Mouse (Mus musculus) CH12.LX (cell line): ENCODE results near the gene St6galnac4. TPM values are rescaled to one million over a fixed set of nuclear protein-coding genes. Genes with fewer than 3 reads are reported as not detected.

Source experiments
- DNase-seq: peaks from one replicate; pipeline ENCODE4 v3.0.0-alpha.2; 2013; ENCODE audit errors: extremely low read depth
- H3K27ac ChIP-seq: 2 replicates; pipeline ENCODE4 v1.5.1; 2012; ENCODE audit warnings: low read depth, mild to moderate bottlenecking, control low read depth, moderate library complexity; ENCODE audit not compliant: insufficient read depth
- H3K27me3 ChIP-seq: replicated peaks from 2 replicates; pipeline ENCODE3; 2012; ENCODE audit warnings: inconsistent platforms
- H3K36me3 ChIP-seq, 2 experiments: replicated peaks in 1 of 2; 2 replicates each; pipeline versions ENCODE3 to v1.6.1; 2012; ENCODE audit warnings: inconsistent platforms in 1 of 2, low read length in 1 of 2, mild to moderate bottlenecking in 1 of 2, mixed read lengths in 1 of 2, moderate library complexity in 1 of 2; ENCODE audit not compliant: control insufficient read depth in 1 of 2, insufficient read depth in 1 of 2
- H3K4me1 ChIP-seq, 2 experiments: 2 replicates each; pipeline ENCODE4 v1.6.1; 2012; ENCODE audit warnings: inconsistent platforms in 1 of 2, moderate library complexity in 1 of 2; ENCODE audit not compliant: insufficient read depth in 2 of 2, control insufficient read depth in 1 of 2
- H3K4me2 ChIP-seq: 2 replicates; pipeline ENCODE4 v1.6.1; 2012; ENCODE audit warnings: low read depth, mild to moderate bottlenecking, control low read depth; ENCODE audit not compliant: poor library complexity, insufficient read depth, severe bottlenecking
- H3K4me3 ChIP-seq, 3 experiments: fragments of 150-350 bp in 1 of 3; sonication (generic) in 1 of 3; replicated peaks in 1 of 3; 2 replicates each; pipeline versions ENCODE3 to v1.5.1; 2011 to 2012; ENCODE audit warnings: low read depth in 2 of 3, low read length in 2 of 3, mild to moderate bottlenecking in 2 of 3, moderate library complexity in 2 of 3, control low read depth in 1 of 3, improper control_type of control experiment in 1 of 3, inconsistent platforms in 1 of 3, mixed read lengths in 1 of 3; ENCODE audit not compliant: poor library complexity in 1 of 3
- H3K79me2 ChIP-seq: replicated peaks from 2 replicates; pipeline ENCODE4 v1.6.1; 2012; ENCODE audit warnings: mild to moderate bottlenecking, moderate library complexity; ENCODE audit not compliant: control insufficient read depth, poor library complexity, insufficient read depth, severe bottlenecking; ENCODE audit errors: extremely low read depth
- H3K9ac ChIP-seq: 2 replicates; pipeline ENCODE4 v1.6.1; 2012; ENCODE audit warnings: low read depth, mild to moderate bottlenecking, control low read depth, moderate library complexity; ENCODE audit not compliant: insufficient read depth
- H3K9me3 ChIP-seq: replicated peaks from 2 replicates; pipeline ENCODE3; 2012; ENCODE audit warnings: low read length, inconsistent platforms, mixed read lengths
- BHLHE40 ChIP-seq: IDR thresholded peaks from 2 replicates; pipeline ENCODE4 v1.6.1; 2011; ENCODE audit warnings: mild to moderate bottlenecking, low read depth, low read length, improper control_type of control experiment
- CHD1 ChIP-seq: IDR thresholded peaks from 2 replicates; pipeline ENCODE4 v1.6.1; 2012; ENCODE audit warnings: low read depth, low read length, improper control_type of control experiment, inconsistent platforms
- CTCF ChIP-seq, 2 experiments: IDR thresholded peaks in 1 of 2; conservative IDR thresholded peaks in 1 of 2; 2 replicates each; pipeline ENCODE4 v1.5.1; 2011 to 2012; ENCODE audit warnings: low read depth in 2 of 2, low read length in 2 of 2, improper control_type of control experiment in 1 of 2, inconsistent platforms in 1 of 2, mild to moderate bottlenecking in 1 of 2, moderate library complexity in 1 of 2
- E2F4 ChIP-seq: IDR thresholded peaks from 2 replicates; pipeline ENCODE4 v1.6.1; 2011; ENCODE audit warnings: low read depth, low read length, improper control_type of control experiment; ENCODE audit not compliant: insufficient replicate concordance
- EP300 ChIP-seq: IDR thresholded peaks from 2 replicates; pipeline ENCODE4 v1.6.1; 2011; ENCODE audit warnings: low read length, improper control_type of control experiment
- ETS1 ChIP-seq: conservative IDR thresholded peaks from 2 replicates; pipeline ENCODE4 v1.6.1; 2012; ENCODE audit warnings: low read depth, mild to moderate bottlenecking, inconsistent platforms, low read length, improper control_type of control experiment, moderate library complexity
- IRF4 ChIP-seq: IDR thresholded peaks from 2 replicates; pipeline ENCODE4 v1.6.1; 2014; ENCODE audit warnings: low read depth, mild to moderate bottlenecking, inconsistent platforms, low read length, improper control_type of control experiment
- JUN ChIP-seq: IDR thresholded peaks from 2 replicates; pipeline ENCODE4 v1.6.1; 2011; ENCODE audit warnings: low read depth, mild to moderate bottlenecking, low read length, improper control_type of control experiment, moderate library complexity; ENCODE audit not compliant: insufficient read depth
- MAFK ChIP-seq: IDR thresholded peaks from 2 replicates; pipeline ENCODE4 v1.6.1; 2011; ENCODE audit warnings: low read length, improper control_type of control experiment; ENCODE audit not compliant: insufficient replicate concordance
- MAX ChIP-seq: IDR thresholded peaks from 2 replicates; pipeline ENCODE4 v1.6.1; 2011; ENCODE audit warnings: low read length, improper control_type of control experiment
- MAZ ChIP-seq: IDR thresholded peaks from 2 replicates; pipeline ENCODE4 v1.6.1; 2012; ENCODE audit warnings: low read depth, mild to moderate bottlenecking, inconsistent platforms, low read length, improper control_type of control experiment, moderate library complexity
- MEF2A ChIP-seq: IDR thresholded peaks from 2 replicates; pipeline ENCODE4 v1.6.1; 2014; ENCODE audit warnings: low read depth, mild to moderate bottlenecking, inconsistent platforms, low read length, improper control_type of control experiment, borderline replicate concordance
- MXI1 ChIP-seq: IDR thresholded peaks from 2 replicates; pipeline ENCODE4 v1.6.1; 2011; ENCODE audit warnings: mild to moderate bottlenecking, low read depth, low read length, improper control_type of control experiment
- NELFE ChIP-seq: IDR thresholded peaks from 2 replicates; pipeline ENCODE4 v1.6.1; 2011; ENCODE audit warnings: low read depth, low read length, improper control_type of control experiment
- NRF1 ChIP-seq: IDR thresholded peaks from 2 replicates; pipeline ENCODE4 v1.6.1; 2014; ENCODE audit warnings: low read depth, mild to moderate bottlenecking, inconsistent platforms, low read length, improper control_type of control experiment, moderate library complexity
- POLR2A ChIP-seq: IDR thresholded peaks from 2 replicates; pipeline ENCODE4 v1.6.1; 2011; ENCODE audit warnings: low read depth, mild to moderate bottlenecking, improper control_type of control experiment, low read length
- RAD21 ChIP-seq: IDR thresholded peaks from 2 replicates; pipeline ENCODE4 v1.6.1; 2011; ENCODE audit warnings: low read depth, mild to moderate bottlenecking, low read length, improper control_type of control experiment, moderate library complexity
- RCOR1 ChIP-seq: conservative IDR thresholded peaks from 2 replicates; pipeline ENCODE4 v1.6.1; 2012; ENCODE audit warnings: low read depth, mild to moderate bottlenecking, inconsistent platforms, low read length, improper control_type of control experiment
- SIN3A ChIP-seq: IDR thresholded peaks from 2 replicates; pipeline ENCODE4 v1.6.1; 2012; ENCODE audit warnings: low read length, improper control_type of control experiment, inconsistent platforms
- TBP ChIP-seq: conservative IDR thresholded peaks from 2 replicates; pipeline ENCODE4 v1.6.1; 2011; ENCODE audit warnings: low read depth, low read length, improper control_type of control experiment
- TCF12 ChIP-seq: IDR thresholded peaks from 2 replicates; pipeline ENCODE4 v1.6.1; 2014; ENCODE audit warnings: low read depth, mild to moderate bottlenecking, inconsistent platforms, low read length, improper control_type of control experiment
- UBTF ChIP-seq: IDR thresholded peaks from 2 replicates; pipeline ENCODE4 v1.6.1; 2012; ENCODE audit warnings: low read depth, mild to moderate bottlenecking, inconsistent platforms, low read length, improper control_type of control experiment, moderate library complexity
- USF1 ChIP-seq: IDR thresholded peaks from 2 replicates; pipeline ENCODE4 v1.6.1; 2014; ENCODE audit warnings: low read depth, mild to moderate bottlenecking, inconsistent platforms, low read length, improper control_type of control experiment
- USF2 ChIP-seq: conservative IDR thresholded peaks from 2 replicates; pipeline ENCODE4 v1.6.1; 2011; ENCODE audit warnings: low read depth, low read length, improper control_type of control experiment
- ZC3H11A ChIP-seq: IDR thresholded peaks from 2 replicates; pipeline ENCODE4 v1.6.1; 2012; ENCODE audit warnings: low read depth, mild to moderate bottlenecking, inconsistent platforms, low read length, improper control_type of control experiment
- ZKSCAN1 ChIP-seq: IDR thresholded peaks from 2 replicates; pipeline ENCODE4 v1.6.1; 2012; ENCODE audit warnings: low read depth, inconsistent platforms, low read length, improper control_type of control experiment, borderline replicate concordance
- ZMIZ1 ChIP-seq: IDR thresholded peaks from 2 replicates; pipeline ENCODE4 v1.6.1; 2012; ENCODE audit warnings: low read depth, mild to moderate bottlenecking, inconsistent platforms, low read length, improper control_type of control experiment
- ZNF384 ChIP-seq: IDR thresholded peaks from 2 replicates; pipeline ENCODE4 v1.6.1; 2012; ENCODE audit warnings: low read depth, low read length, improper control_type of control experiment, inconsistent platforms
- dilution Hi-C: fragments of 300-500 bp; cut with MboI; formaldehyde crosslinking; loops from 2 replicates; pipeline ENCODE4 v1.14.3; 2020; ENCODE audit warnings: low sequenced_read_pairs; ENCODE audit not compliant: extremely low pct_unique_long_range_greater_than_20kb, extremely low pct_ligation_motif_present
- in situ Hi-C: fragments of 300-500 bp; cut with MboI; formaldehyde crosslinking; loops from 3 replicates; pipeline ENCODE4 v1.14.3; 2019; ENCODE audit warnings: low sequenced_read_pairs, low pct_ligation_motif_present, low pct_unique_long_range_greater_than_20kb, mixed read lengths
- polyA plus RNA-seq: library from polyadenylated mRNA; unstranded; fragments of >175 nt; gene quantifications from 2 replicates; pipeline ENCODE4 v1.2.1, GENCODE M21; 2012; ENCODE audit warnings: low read depth; ENCODE audit not compliant: insufficient read length
- total RNA-seq, 2 experiments: library from RNA; depleted of rRNA; stranded (reverse); fragments of 300-350 nt in 1 of 2; fragments of >200 nt in 1 of 2; gene quantifications; 2 replicates each; pipeline ENCODE4 v1.2.3; 2012 to 2014

The St6galnac4 gene
- total and polyA plus RNA-seq, 3 experiments, result 51.9 to 81.7 (median 58.3) TPM

DNA sequence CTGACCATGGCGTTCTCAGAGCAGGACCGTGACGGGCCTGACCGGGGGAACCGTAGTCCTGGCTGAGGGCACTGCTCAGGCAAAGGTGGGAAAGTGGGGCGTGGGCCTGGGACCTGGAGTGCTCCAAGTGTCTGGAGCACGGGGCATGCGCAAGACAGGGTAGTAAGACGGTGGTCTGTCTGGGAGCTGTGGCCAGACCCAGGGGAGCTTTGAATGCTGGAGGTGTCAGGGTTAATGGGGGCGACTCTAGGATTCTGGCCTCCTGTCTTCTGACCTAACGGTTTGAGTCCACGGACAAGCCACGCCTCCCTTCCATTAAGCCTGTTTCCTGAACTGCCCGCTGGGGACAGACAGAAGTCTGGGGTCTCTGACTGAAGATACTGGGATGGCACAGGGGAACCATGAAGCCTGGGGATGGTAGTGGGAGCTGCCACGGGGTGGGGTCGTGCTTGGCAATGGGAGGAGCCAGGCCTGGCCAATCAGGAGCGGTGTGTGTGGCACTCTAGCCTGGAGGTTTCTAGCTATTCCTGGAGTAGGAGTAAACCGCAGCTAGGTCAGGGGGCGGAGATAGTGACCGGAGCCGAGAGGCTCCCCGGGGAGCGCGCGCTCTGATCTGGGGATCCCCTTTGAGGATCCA is 21.4 kb downstream of the St6galnac4 start (continued):
- TF ChIP-seq MAZ (no peak; the same call in 1 of the 2 replicates), MEF2A (peak; percentile 95), ZNF384 (no peak), POLR2A (peak; percentile 34; the same call in 1 of the 2 replicates), ZMIZ1 (no peak), CTCF (conservative IDR thresholded peaks at IDR 0.05 in 1 of 2, IDR thresholded peaks at IDR 0.05 in 1 of 2; ENCODE audit: low read depth in 2 of 2, low read length in 2 of 2) (peak in 1 of 2 experiments; percentile 0; a peak in 1 of 4 replicates), USF2 (no peak), E2F4 (peak; percentile 56; the same call in 1 of the 2 replicates), USF1 (no peak), TBP (no peak), EP300 (no peak), CHD1 (no peak; the same call in 1 of the 2 replicates), IRF4 (peak; percentile 63)

DNA sequence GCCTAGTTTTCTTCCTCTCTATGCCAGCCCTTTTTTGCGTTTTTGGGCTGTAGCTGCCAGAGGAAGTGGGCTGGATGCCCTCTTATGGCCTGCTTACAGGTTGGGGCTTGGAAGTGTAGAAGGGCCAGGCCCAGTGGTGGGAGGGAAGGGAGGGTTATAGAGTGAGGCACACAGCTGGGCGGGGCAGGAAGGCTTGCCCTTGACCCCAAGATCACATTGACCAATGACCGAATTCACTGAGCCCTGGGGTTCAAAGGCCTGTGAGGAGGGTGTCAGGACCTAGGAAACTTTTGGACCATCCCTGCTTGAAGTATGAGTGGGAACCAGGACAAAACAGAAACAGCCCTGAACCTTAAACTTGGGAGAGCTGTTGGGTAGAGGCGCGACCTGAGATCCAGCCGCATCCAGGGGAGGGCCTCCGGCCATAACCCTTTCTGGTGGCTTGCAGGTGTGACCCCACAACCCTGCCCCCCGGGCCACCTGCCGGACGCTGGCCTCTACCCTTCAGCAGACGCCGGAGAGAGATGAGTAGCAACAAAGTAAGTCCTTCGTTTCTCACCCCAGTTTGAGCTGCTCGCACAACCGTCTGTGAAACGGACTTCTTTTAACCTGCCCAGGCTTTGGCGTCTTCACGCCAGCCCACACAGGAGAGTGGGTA is 22.0 kb downstream of the St6galnac4 start:
- dilution Hi-C loops (no loop called here), in situ Hi-C loops (no loop called here)
- 0 out of 2 replicates have a peak, but pooled peaks cover 2% of the 10 kb centered on the region for H3K79me2 ChIP-seq
- H3K36me3 ChIP-seq, result peaks cover 4 to 29% of the 10 kb centered on the region in 2 experiments
- peak overlapping the region; percentile 91 for H3K27ac ChIP-seq
- no peak for DNase-seq
- peak overlapping the region; percentile 57 to 88 (median 87) for H3K4me3 ChIP-seq
- no peaks in the 10 kb centered on the region for H3K9me3 ChIP-seq
- peak overlapping the region; percentile 85 for H3K4me2 ChIP-seq
- TF ChIP-seq RCOR1, result no peak
- no peak for TF ChIP-seq ZKSCAN1
- TF ChIP-seq JUN, result no peak
- no peak for TF ChIP-seq MEF2A
- no peak for TF ChIP-seq TCF12
- no peak for TF ChIP-seq RAD21
- no peak for TF ChIP-seq USF2
- peak; percentile 81; the same call in 1 of the 2 replicates for TF ChIP-seq MAZ
- TF ChIP-seq TBP, result no peak
- TF ChIP-seq SIN3A, result peak; percentile 18; the same call in 1 of the 2 replicates
- TF ChIP-seq NRF1, result no peak
- no peak for TF ChIP-seq MAFK
- TF ChIP-seq BHLHE40, result no peak
- 0 out of 2 replicates have a peak, but pooled peaks have one; percentile 14 for TF ChIP-seq POLR2A
- no peak for TF ChIP-seq ZC3H11A
- no peak for TF ChIP-seq CHD1
- TF ChIP-seq NELFE, result no peak; the same call in 1 of the 2 replicates
- no peak for TF ChIP-seq MAX
- TF ChIP-seq MXI1, result peak; percentile 4; the same call in 1 of the 2 replicates
- TF ChIP-seq ETS1, result no peak; the same call in 1 of the 2 replicates
- TF ChIP-seq CTCF (conservative IDR thresholded peaks at IDR 0.05 in 1 of 2, IDR thresholded peaks at IDR 0.05 in 1 of 2; ENCODE audit: low read depth in 2 of 2, low read length in 2 of 2), result no peak
- TF ChIP-seq UBTF, result no peak
- H3K4me1 ChIP-seq, result peaks cover 11 to 39% of the 10 kb centered on the region in 2 experiments
- H3K27me3 ChIP-seq, result no peaks in the 10 kb centered on the region
- peak overlapping the region; percentile 66 for H3K9ac ChIP-seq
